Mouse (Mus musculus) G1E (cell line): Measurements from ENCODE around the gene Ddx55.

Source experiments
- CTCF ChIP-seq: IDR thresholded peaks from 2 replicates; pipeline ENCODE4 v1.5.1; 2012; ENCODE audit warnings: low read depth, low read length, inconsistent platforms, mixed read lengths
- GATA2 ChIP-seq: IDR thresholded peaks from 2 replicates; pipeline ENCODE4 v1.6.1; 2012; ENCODE audit warnings: low read depth, low read length, inconsistent platforms, borderline replicate concordance
- TAL1 ChIP-seq: conservative IDR thresholded peaks from 2 replicates; pipeline ENCODE4 v1.6.1; 2012; ENCODE audit warnings: low read depth, low read length, inconsistent platforms, mixed read lengths

DNA sequence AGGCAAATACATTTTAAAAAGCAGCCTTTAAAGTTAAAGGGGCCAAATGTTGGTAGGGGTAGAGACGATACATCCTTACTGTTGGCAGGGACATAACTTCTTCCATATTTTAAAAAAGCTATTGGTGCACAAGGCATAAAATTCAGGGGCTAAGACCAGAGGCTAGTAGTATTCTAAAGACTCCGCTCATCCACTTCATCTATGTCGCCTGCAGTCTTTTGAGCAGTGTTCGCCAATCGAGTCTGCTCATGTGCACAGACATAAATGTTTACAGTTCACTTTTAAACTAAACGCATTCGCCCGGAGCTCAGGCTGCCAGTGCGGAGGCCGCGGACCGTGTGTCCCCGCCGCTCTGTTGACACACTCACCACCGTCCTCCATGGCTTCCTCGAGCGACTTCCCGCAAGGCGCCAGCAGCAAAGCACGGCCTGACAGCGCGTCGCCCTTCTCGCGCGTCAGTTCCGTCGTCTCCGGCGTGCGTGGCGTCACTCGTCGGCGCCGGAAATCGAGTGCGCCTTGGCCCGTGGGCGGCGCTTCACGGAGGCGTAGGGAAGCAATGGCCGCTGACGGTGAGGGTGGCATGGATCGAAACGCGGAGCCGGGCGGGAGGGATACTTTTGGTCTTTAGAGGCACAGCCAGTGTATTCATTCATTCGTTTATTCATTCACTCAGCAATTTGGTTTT is 26.1 kb downstream of the Ddx55 start, which contains the start of the genes Eif2b1 and Gtf2h3:
- TF ChIP-seq CTCF (no peak), TAL1 (no peak), GATA2 (no peak)
